Mouse (Mus musculus): ENCODE data around the gene Fam126b. TPM values are rescaled to one million over a fixed set of nuclear protein-coding genes. Genes with fewer than 3 reads are reported as not detected.
"Not testable (repeated sequence)": the region's sequence is repeated elsewhere in the genome, so short reads cannot be mapped to it uniquely, and the experiment has no call there.

The Fam126b gene
- total and polyA plus RNA-seq, 2 experiments = 1.8 to 33.0 TPM

- Histone ChIP-seq H3K4me1 (ENCODE audit: control insufficient read depth, insufficient read depth, low read length) (peaks cover 7% of the 10 kb centered on the region), H3K27ac (replicated peaks; ENCODE audit: insufficient read depth, low read depth, low read length) (no peak overlapping the region)
- TF ChIP-seq CTCF (IDR thresholded peaks at IDR 0.05; ENCODE audit: low read depth, low read length) (no peak), POLR2A (IDR thresholded peaks at IDR 0.05; ENCODE audit: extremely low read depth, insufficient read depth, low read length) (no peak)
Observed at GRCm38 (mm10) chr1:58568456-58569130, 17.5 kb downstream of the Fam126b start.

GRCm38 (mm10) chr1:58566621-58567020 is 19.5 kb downstream of the Fam126b start:
- Histone ChIP-seq H3K4me3 (ENCODE audit: insufficient read depth, low read depth, low read length) (no peak overlapping the region), H3K9ac (ENCODE audit: low read depth, low read length) (no peak overlapping the region), H3K79me2 (ENCODE audit: control insufficient read depth, insufficient read depth, low read length) (peaks cover 18% of the 10 kb centered on the region; the same call in 1 of the 2 replicates), H3K36me3 (ENCODE audit: control insufficient read depth, insufficient read depth, low read length) (peaks cover 18% of the 10 kb centered on the region; the same call in 1 of the 2 replicates), H3K4me1 (ENCODE audit: control insufficient read depth, insufficient read depth, low read length) (peaks cover 7% of the 10 kb centered on the region), H3K27me3 (ENCODE audit: control insufficient read depth, insufficient read depth, low read length) (no peaks in the 10 kb centered on the region), H3K27ac (replicated peaks; ENCODE audit: insufficient read depth, low read depth, low read length) (no peak overlapping the region)
- TF ChIP-seq POLR2A (IDR thresholded peaks at IDR 0.05; ENCODE audit: extremely low read depth, insufficient read depth, low read length) (no peak), CTCF (IDR thresholded peaks at IDR 0.05; ENCODE audit: low read depth, low read length) (no peak)
- peak; percentile 73 for DNase-seq (ENCODE audit: extremely low read depth, low read depth, low spot score)

More at GRCm38 (mm10) chr1:58568456-58569130, 17.5 kb downstream of the Fam126b start:
- Histone ChIP-seq H3K27me3 (ENCODE audit: control insufficient read depth, insufficient read depth, low read length) (no peaks in the 10 kb centered on the region), H3K36me3 (ENCODE audit: control insufficient read depth, insufficient read depth, low read length) (peaks cover 12% of the 10 kb centered on the region; the same call in 1 of the 2 replicates), H3K4me3 (ENCODE audit: insufficient read depth, low read depth, low read length) (no peak overlapping the region), H3K79me2 (ENCODE audit: control insufficient read depth, insufficient read depth, low read length) (peaks cover 18% of the 10 kb centered on the region; the same call in 1 of the 2 replicates), H3K9ac (ENCODE audit: low read depth, low read length) (no peak overlapping the region)
- DNase-seq (ENCODE audit: extremely low read depth, low read depth, low spot score) = no peak

GRCm38 (mm10) chr1:58564981-58565380 is 21.1 kb downstream of the Fam126b start:
- no peak for TF ChIP-seq POLR2A (IDR thresholded peaks at IDR 0.05; ENCODE audit: extremely low read depth, insufficient read depth, low read length)
- TF ChIP-seq CTCF (IDR thresholded peaks at IDR 0.05; ENCODE audit: low read depth, low read length) = no peak
- H3K36me3 ChIP-seq (ENCODE audit: control insufficient read depth, insufficient read depth, low read length) = peaks cover 21% of the 10 kb centered on the region; the same call in 1 of the 2 replicates
- DNase-seq (ENCODE audit: extremely low read depth, low read depth, low spot score) = no peak
- peaks cover 19% of the 10 kb centered on the region; the same call in 1 of the 2 replicates for H3K79me2 ChIP-seq (ENCODE audit: control insufficient read depth, insufficient read depth, low read length)
- H3K27me3 ChIP-seq (ENCODE audit: control insufficient read depth, insufficient read depth, low read length) = no peaks in the 10 kb centered on the region
- 83% methylated on average over 5 of the region's 5 CpGs for WGBS
- no peak overlapping the region for H3K9ac ChIP-seq (ENCODE audit: low read depth, low read length)
- peaks cover 6% of the 10 kb centered on the region for H3K4me1 ChIP-seq (ENCODE audit: control insufficient read depth, insufficient read depth, low read length)
- H3K4me3 ChIP-seq (ENCODE audit: insufficient read depth, low read depth, low read length) = no peak overlapping the region
- H3K27ac ChIP-seq (replicated peaks; ENCODE audit: insufficient read depth, low read depth, low read length) = no peak overlapping the region

- no peak overlapping the region for H3K4me3 ChIP-seq (ENCODE audit: insufficient read depth, low read depth, low read length)
- H3K27ac ChIP-seq (replicated peaks; ENCODE audit: insufficient read depth, low read depth, low read length) = no peak overlapping the region
- no peaks in the 10 kb centered on the region for H3K27me3 ChIP-seq (ENCODE audit: control insufficient read depth, insufficient read depth, low read length)
- H3K36me3 ChIP-seq (ENCODE audit: control insufficient read depth, insufficient read depth, low read length) = peaks cover 31% of the 10 kb centered on the region
- WGBS = 93% methylated on average over 1 of the region's 1 CpGs
- TF ChIP-seq CTCF (IDR thresholded peaks at IDR 0.05; ENCODE audit: low read depth, low read length) (peak; percentile 40), POLR2A (IDR thresholded peaks at IDR 0.05; ENCODE audit: extremely low read depth, insufficient read depth, low read length) (no peak)
- peak; percentile 42 for DNase-seq (ENCODE audit: extremely low read depth, low read depth, low spot score)
- H3K9ac ChIP-seq (ENCODE audit: low read depth, low read length) = no peak overlapping the region
- peaks cover 3% of the 10 kb centered on the region for H3K4me1 ChIP-seq (ENCODE audit: control insufficient read depth, insufficient read depth, low read length)
- H3K79me2 ChIP-seq (ENCODE audit: control insufficient read depth, insufficient read depth, low read length) = peaks cover 14% of the 10 kb centered on the region; the same call in 1 of the 2 replicates
Observed at GRCm38 (mm10) chr1:58562455-58562854, 23.7 kb downstream of the Fam126b start.

GRCm38 (mm10) chr1:58560370-58560769 is 25.8 kb downstream of the Fam126b start:
- DNase-seq (ENCODE audit: extremely low read depth, low read depth, low spot score); H3K4me3 ChIP-seq (ENCODE audit: insufficient read depth, low read depth, low read length); H3K9ac ChIP-seq (ENCODE audit: low read depth, low read length); H3K27ac ChIP-seq (replicated peaks; ENCODE audit: insufficient read depth, low read depth, low read length); H3K4me1 ChIP-seq (ENCODE audit: control insufficient read depth, insufficient read depth, low read length); H3K27me3 ChIP-seq (ENCODE audit: control insufficient read depth, insufficient read depth, low read length): not testable (repeated sequence)
- peaks cover 11% of the 10 kb centered on the region; the same call in 1 of the 2 replicates for H3K79me2 ChIP-seq (ENCODE audit: control insufficient read depth, insufficient read depth, low read length)
- H3K36me3 ChIP-seq (ENCODE audit: control insufficient read depth, insufficient read depth, low read length) = peaks cover 38% of the 10 kb centered on the region
- WGBS = 93% methylated on average over 6 of the region's 6 CpGs

- TF ChIP-seq POLR2A (IDR thresholded peaks at IDR 0.05; ENCODE audit: extremely low read depth, insufficient read depth, low read length) (no peak), CTCF (IDR thresholded peaks at IDR 0.05; ENCODE audit: low read depth, low read length) (no peak)
- Histone ChIP-seq H3K79me2 (ENCODE audit: control insufficient read depth, insufficient read depth, low read length) (no peaks in the 10 kb centered on the region; the same call in 1 of the 2 replicates), H3K27me3 (ENCODE audit: control insufficient read depth, insufficient read depth, low read length) (no peaks in the 10 kb centered on the region), H3K4me3 (ENCODE audit: insufficient read depth, low read depth, low read length) (no peak overlapping the region), H3K36me3 (ENCODE audit: control insufficient read depth, insufficient read depth, low read length) (peaks cover 70% of the 10 kb centered on the region), H3K4me1 (ENCODE audit: control insufficient read depth, insufficient read depth, low read length) (no peaks in the 10 kb centered on the region), H3K9ac (ENCODE audit: low read depth, low read length) (no peak overlapping the region), H3K27ac (replicated peaks; ENCODE audit: insufficient read depth, low read depth, low read length) (no peak overlapping the region)
- WGBS = 45% methylated on average over 1 of the region's 1 CpGs
- peak; percentile 22 for DNase-seq (ENCODE audit: extremely low read depth, low read depth, low spot score)
Observed at GRCm38 (mm10) chr1:58541386-58541785, 44.7 kb downstream of the Fam126b start.
